Mouse (Mus musculus) adrenal gland, adult 18-20 months (tissue): ENCODE measurements around the gene Pth2r. TPM values are rescaled to one million over a fixed set of nuclear protein-coding genes. Genes with fewer than 3 reads are reported as not detected.
A peak's percentile ranks its signal among the peaks of the same experiment; 100 is the strongest.

Source experiments
- DNase-seq, 2 experiments: peaks; one replicate each; pipeline ENCODE4 v3.0.0; 2021 to 2022; ENCODE audit warnings: low spot score in 2 of 2
- long read RNA-seq, 2 experiments: library from polyadenylated mRNA; stranded (forward); transcript quantifications; one replicate each; pipeline ENCODE4 v2.0.0; 2021
- total RNA-seq, 2 experiments: library from RNA; stranded (reverse); gene quantifications; 1 replicate in 1 of 2; 2 replicates in 1 of 2; pipeline ENCODE4 v1.2.3; 2021

Pth2r gene
- total RNA-seq: not detected
- long read RNA-seq, experiment 1: 0 reads
- long read RNA-seq, experiment 2: 0 reads

DNA sequence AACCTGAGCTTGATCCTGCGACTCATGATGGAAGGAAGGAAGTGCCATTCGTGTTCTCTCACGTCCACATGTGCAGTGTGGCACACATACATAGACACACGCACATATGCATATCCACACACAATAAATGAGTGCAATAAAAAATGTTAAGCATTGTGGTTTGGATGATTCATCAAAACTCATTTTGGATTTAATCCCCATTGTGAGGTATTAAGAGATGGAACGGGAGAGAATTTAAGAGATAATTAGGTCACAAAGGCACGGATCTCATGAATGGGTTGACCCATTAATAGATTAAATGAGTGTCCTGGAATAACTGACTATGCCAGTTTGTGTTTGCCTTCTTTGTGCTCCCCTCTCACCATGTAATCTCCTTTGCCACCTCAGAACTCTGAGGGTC, at the start of gene Pth2r:
Gene Pth2r (plus strand): TSS at position 301 of the 400 bp plus-strand sequence.
- no peak for DNase-seq

DNA sequence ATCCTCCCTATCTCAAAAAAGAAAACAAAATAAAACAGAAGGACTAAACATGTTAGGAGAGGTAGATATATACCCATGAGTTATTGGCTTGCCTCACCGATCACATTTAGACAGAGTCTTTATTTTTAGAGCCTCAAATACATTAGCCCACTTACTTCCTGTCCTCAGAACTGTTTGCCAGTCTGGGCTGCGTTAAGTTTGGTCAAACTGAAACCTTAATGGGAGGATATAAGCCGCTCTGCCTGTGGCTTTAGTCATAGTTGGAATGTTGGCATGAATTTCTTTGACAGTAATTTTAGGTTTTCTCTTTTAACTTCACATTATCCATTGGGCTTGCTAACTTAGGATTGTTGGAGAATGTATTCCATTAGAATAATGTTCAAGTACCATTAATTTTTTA, 44.1 kb upstream of the Pth2r start:
- DNase-seq: no peak

DNA sequence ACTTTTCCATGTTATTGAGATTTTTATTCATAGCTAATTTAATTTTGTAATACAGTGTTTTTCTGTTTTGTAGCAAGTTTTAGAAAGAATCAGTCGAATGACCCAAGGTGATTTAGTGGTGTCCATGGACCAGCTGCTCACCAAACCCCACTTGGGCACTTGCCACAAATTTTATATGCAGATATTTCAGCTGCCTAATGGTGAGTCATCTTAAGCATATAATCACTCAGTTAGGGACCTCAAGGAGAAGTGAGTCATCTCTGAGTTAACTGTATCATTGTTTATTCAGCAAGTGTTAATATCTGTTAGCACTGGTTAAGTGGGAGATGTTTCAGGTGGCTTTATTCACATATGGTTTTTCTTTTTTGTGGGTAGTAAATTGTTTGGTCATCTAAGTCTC, 36.2 kb upstream of the Pth2r start:
- no peak for DNase-seq

- DNase-seq: no peak
These were observed 1.4 kb upstream of the Pth2r start for GRCm38 (mm10) chr1:65280461-65280860.

GRCm38 (mm10) chr1:65282766-65283165, 910 bp downstream of the Pth2r start:
- DNase-seq: peak; percentile 35 to 38

DNA sequence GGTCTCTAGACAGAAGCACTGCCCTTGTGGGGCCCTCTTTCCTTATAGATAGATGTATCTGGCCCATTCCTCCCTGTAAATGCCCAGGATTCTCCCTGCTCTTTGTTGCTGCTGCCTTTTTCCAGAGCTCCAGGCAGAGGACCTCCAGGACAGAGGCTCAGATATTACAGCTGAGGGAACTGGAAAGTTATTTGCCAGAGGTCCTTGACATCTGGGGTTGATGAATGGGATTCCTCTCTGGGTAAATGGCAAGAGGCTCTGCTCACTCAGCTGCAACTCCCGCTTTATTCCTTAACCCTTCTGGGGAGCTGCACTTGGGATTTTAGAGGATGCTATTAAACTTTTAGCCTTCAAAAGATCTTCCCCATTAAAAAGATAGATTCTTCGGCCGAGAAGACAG, 26.6 kb downstream of the Pth2r start:
- no peak for DNase-seq

DNA sequence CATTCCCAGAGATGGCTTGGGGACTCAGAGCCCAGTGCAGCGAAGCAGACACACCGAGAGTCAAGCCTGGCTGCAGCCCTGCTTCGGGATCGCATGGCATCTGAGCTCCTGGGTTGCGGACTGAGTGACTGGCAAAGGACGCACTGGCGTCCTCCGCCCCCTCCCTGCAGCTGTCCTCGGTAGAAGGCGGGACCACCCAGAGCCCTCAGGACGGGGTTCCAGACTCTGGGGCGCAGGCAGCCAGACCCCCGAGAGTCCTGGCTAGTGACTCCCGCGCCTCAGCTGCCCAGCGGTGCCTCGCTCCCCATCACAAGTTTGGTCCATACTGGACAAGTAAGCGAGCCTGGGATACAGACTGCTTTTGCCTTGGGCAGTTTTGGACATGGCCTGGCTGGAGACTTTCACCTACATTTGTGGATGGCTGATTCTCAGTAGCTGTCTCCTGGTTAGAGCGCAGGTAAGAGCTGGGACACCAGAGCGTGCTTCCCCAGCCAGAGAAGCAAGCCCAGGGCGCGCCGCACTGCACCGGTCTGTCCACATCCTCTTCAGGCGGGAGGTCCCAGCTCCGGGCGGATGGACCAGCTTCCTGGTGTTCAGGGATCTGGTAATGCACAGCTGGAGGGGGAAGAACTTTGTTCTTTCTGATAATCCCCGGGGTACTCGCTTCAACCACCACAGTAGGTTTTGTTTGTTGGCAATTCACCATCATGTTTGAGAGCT, 29.5 kb downstream of the Pth2r start:
- no peak for DNase-seq

DNA sequence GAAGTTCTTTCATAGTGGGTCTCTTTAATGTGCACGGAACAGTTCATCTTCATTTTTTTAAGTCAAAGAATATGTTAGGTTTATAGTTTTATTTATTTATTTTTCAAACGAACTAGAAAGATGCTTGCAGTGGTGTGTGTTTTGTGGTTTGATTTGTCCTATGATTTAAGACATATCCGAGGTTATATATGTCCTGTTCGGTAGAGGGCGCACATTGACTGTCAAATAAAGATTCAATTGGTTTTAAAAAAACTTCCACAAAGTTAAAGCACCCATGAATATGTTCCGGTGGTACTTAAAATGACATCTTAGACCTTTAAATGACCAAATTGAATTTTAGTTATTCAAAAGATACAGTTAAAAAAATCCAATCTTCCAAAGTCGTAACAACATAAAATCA, 30.3 kb downstream of the Pth2r start:
- peak in 1 of 2 experiments; percentile 24 for DNase-seq

DNA sequence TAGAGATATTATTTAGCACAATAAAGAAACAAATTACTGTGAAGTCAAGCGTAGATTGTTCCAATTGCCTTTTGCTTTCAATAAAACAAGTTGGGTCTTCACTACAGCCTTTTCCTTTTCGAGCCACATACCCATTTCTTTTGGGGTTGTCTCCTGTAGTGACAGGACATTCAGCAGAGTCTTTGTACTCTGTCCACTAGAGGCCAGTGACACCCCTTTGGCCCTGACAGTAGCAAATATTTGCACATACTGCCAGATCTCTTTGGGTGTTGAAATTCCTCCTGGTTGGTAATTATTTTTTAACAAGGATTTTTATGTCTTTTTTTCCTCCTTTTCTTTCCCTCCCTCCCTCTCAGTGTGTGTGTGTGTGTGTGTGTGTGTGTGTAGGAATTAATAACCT, 31.0 kb downstream of the Pth2r start:
- no peak for DNase-seq

DNA sequence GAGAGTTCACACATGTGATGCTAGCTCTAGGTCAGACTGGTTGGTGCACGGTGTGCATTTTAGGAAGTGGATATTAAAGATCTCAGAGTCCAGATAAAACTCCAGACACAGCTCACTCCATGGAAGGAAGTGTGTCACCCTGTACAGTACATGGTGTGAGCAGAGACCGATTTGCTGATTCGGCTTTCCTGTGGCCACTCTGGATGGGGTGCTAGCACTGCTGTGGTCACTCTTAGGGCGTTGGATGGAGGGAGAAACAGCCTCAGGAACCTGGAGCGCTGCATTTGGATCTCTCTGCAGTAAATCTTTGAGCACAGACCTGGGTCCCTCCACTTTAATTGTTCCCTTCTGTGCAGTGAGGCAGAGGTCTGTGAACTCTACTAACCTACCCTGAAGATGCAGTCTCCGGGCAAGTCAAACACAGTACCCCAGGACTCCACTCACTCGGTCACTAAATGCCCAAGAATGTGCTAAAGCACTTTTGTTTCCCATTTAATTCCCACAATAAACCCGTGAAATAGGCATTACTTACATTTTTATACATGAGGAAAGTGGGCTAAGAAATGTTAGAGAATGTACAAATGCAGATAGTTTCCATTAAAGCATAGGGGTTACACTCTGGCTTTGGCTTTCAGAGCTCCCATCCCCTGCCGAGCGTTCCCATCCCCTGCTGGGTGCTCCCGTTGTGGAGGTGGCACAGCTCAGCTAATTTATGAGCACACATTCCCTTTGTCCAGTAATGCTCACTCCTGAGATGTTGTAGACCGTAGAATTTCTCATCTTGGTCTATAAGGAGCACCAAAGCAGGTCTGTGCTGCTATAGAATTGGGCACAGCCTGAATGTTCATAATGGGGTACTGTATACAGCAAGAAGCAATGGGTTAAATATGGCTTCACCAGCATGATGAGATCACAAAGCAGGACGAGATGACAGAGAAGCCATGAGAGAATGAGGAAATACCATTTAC, 32.5 kb downstream of the Pth2r start:
- DNase-seq: no peak

DNA sequence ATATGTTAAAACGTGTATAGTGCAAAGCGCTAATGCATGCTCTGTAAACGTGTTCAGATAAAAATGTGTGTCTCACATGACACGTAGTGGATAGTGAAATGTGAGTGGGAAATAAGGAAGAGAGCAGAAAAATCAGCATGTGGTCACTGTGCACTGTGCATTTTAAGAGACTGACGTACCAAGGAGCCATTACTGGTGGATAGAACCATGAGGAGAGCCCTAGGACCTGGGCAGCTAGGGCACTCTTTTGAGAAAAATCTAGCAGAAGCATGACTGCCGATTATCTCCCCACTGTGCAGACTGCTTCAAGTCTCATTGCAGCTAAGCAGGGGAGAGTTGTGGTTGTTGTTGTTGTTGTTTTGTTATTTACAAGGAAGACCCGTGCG, 33.2 kb downstream of the Pth2r start:
- no peak for DNase-seq

DNA sequence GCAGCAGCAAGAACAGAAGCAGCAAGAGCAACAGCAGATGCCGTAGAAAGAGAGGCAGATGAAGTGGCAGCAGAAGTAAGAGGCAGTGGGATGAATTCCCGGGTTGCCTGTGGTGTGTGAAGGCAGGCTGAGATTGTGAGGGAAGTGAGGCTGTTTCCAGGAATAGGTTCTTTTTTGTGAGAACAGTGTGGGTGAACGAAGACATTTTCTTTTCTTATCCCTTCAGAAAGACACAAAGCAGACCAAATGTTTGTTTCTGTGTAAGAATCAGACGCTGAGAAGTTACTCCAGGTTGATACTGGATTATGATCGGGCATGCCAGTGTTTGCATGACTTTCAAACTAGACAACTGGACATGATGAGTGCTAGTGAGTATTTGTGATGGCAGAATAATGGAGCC, 52.2 kb downstream of the Pth2r start:
- DNase-seq: no peak

GRCm38 (mm10) chr1:65337768-65338167, 55.9 kb downstream of the Pth2r start:
- DNase-seq: peak in 1 of 2 experiments; percentile 18

- DNase-seq: no peak
These were observed 58.4 kb downstream of the Pth2r start for GRCm38 (mm10) chr1:65340240-65340639.

GRCm38 (mm10) chr1:65352979-65353378, 71.1 kb downstream of the Pth2r start:
- DNase-seq: no peak

- no peak for DNase-seq
These were observed 72.3 kb downstream of the Pth2r start for GRCm38 (mm10) chr1:65354153-65354552.

- peak; percentile 52 to 59 for DNase-seq
These were observed 106.5 kb downstream of the Pth2r start for GRCm38 (mm10) chr1:65388328-65388727.

GRCm38 (mm10) chr1:65389621-65390020, 107.8 kb downstream of the Pth2r start:
- no peak for DNase-seq

- DNase-seq: no peak
These were observed 125.6 kb downstream of the Pth2r start for GRCm38 (mm10) chr1:65407441-65407840.

- no peak for DNase-seq
These were observed 139.1 kb downstream of the Pth2r start for GRCm38 (mm10) chr1:65420909-65421308.

DNA sequence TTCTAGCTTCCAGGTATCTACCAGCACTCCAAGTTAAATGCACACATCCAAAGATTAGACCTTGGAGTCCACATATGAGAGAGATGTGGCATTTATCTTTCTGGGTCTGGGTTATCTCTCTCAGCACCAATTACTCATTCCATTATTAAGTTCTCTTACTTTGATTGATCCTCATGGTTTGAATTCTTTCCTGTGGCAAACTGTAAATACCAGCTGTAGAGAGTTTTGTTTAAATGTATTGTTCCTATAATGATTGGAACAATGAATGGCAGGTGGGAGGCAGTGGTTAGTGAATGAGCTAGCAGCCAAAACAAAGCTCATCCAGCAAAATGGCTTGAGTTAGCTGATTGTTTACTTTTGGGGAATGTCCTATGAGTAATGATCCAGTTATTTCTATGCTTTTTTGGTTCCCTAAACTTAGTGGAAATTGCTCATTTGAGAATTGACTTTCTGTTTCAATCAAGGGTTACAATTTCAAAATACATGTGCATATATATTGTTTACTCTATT, 140.7 kb downstream of the Pth2r start:
- DNase-seq: no peak
